Mouse (Mus musculus) lung, adult 2 months (tissue): ENCODE data around the gene Tspan4.

Source experiments
- CTCF ChIP-seq: fragments of 200-500 bp; IDR thresholded peaks from 2 replicates; pipeline ENCODE4 v1.5.1; 2011; ENCODE audit warnings: mild to moderate bottlenecking, low read length, control low read depth; ENCODE audit not compliant: insufficient read depth
- POLR2A ChIP-seq: fragments of 200-500 bp; IDR thresholded peaks from 2 replicates; pipeline ENCODE4 v1.6.1; 2011; ENCODE audit warnings: low read depth, mild to moderate bottlenecking, control low read depth, low read length, borderline replicate concordance; ENCODE audit errors: extremely low read depth

DNA sequence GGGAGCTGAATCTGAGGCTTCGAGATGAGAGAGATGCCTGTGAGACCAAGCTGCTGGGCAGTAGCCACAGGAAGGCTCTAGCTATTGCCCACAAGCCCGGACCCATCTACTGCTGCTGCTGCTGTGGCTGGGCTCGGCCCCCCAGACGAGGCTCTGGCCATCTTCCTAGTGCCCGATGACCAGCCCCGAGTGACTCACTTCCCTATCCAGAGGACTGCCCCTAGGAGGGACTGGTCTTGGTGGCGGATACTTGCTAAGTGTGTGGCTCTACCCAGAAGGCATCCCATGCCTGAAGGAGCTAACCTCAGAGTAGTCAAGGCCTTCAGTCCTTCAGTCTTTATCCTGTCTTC is 9.0 kb upstream of the Tspan4 start:
- TF ChIP-seq POLR2A (no peak), CTCF (no peak)
